17 mouse cellular contexts compared by ENCODE assay signal in genomic region chr2:100434991-100435390, GRCm38 (mm10).
"Had no signal": no experiment of that assay in that cellular context is flagged by ENCODE, and none has a peak within 500 bp of the region (broad histone marks: within the 10 kb centered on the region; RNA-seq: fewer than 3 reads in every experiment).

No protein-coding gene starts in this region.

- H3K4me2 ChIP-seq: lung, embryonic 14.5 days; midbrain, embryonic 11.5 days; neural tube, embryonic 12.5 days had no signal

- H3K27ac ChIP-seq: liver, embryonic 14.5 days; neural tube, embryonic 12.5 days had no signal

- ATAC-seq: midbrain, embryonic 16.5 days had no signal

- H3K9me3 ChIP-seq: megakaryocyte, embryonic 14.5 days; neural tube, embryonic 12.5 days had no signal

- H3K4me3 ChIP-seq: megakaryocyte, embryonic 14.5 days; neural tube, embryonic 12.5 days had no signal

- H3K27me3 ChIP-seq: megakaryocyte, embryonic 14.5 days; neural tube, embryonic 12.5 days had no signal

- H3K4me1 ChIP-seq: megakaryocyte, embryonic 14.5 days; neural tube, embryonic 12.5 days had no signal

- H3K36me3 ChIP-seq: neural tube, embryonic 12.5 days had no signal

- H3K9ac ChIP-seq: liver, embryonic 14.5 days; lung, embryonic 14.5 days; neural tube, embryonic 12.5 days had no signal

- DNase-seq: lung, adult 18-20 months; lung, embryonic 14.5 days; lung, postnatal 10 days; lung, postnatal 4 days; midbrain, embryonic 14.5 days; right cerebral cortex, adult 18-20 months; right cerebral cortex, postnatal 25 days; right cerebral cortex, postnatal 4 days; spleen, adult 18-20 months; thymus, adult 18-20 months; thymus, postnatal 14 days; thymus, postnatal 36 days had no signal
